Mouse (Mus musculus) ES-E14 (cell line): ENCODE results near the gene Tert. TPM values are rescaled to one million over a fixed set of nuclear protein-coding genes. Genes with fewer than 3 reads are reported as not detected.

Experiments used
- DNase-seq: peaks from one replicate; pipeline ENCODE4 v3.0.0-alpha.2; 2013; ENCODE audit warnings: low read depth, low spot score
- H3K27ac ChIP-seq: 2 replicates; pipeline ENCODE4 v1.5.1; 2012; ENCODE audit warnings: low read depth, mild to moderate bottlenecking, low read length, moderate library complexity, mixed read lengths; ENCODE audit not compliant: poor library complexity, insufficient read depth, severe bottlenecking
- H3K36me3 ChIP-seq: 2 replicates; pipeline ENCODE4 v1.6.1; 2012; ENCODE audit warnings: mild to moderate bottlenecking, low read length, moderate library complexity, mixed read lengths; ENCODE audit not compliant: control insufficient read depth, poor library complexity, insufficient read depth, severe bottlenecking
- H3K4me1 ChIP-seq, 2 experiments: fragments of 150-350 bp in 1 of 2; sonication (generic) in 1 of 2; 2 replicates each; pipeline ENCODE4 v1.6.1; 2012; ENCODE audit warnings: low read length in 2 of 2, mild to moderate bottlenecking in 1 of 2, mixed read lengths in 1 of 2; ENCODE audit not compliant: control insufficient read depth in 2 of 2, insufficient read depth in 2 of 2, poor library complexity in 1 of 2
- H3K4me3 ChIP-seq, 2 experiments: fragments of 150-350 bp in 1 of 2; sonication (generic) in 1 of 2; 2 replicates each; pipeline ENCODE4 v1.5.1; 2012; ENCODE audit warnings: low read length in 2 of 2, low read depth in 1 of 2, mild to moderate bottlenecking in 1 of 2, mixed read lengths in 1 of 2; ENCODE audit not compliant: insufficient read depth in 1 of 2, poor library complexity in 1 of 2, severe bottlenecking in 1 of 2
- H3K9ac ChIP-seq: 2 replicates; pipeline ENCODE4 v1.6.1; 2012; ENCODE audit warnings: low read depth, mild to moderate bottlenecking, low read length, mixed read lengths; ENCODE audit not compliant: poor library complexity, insufficient read depth, severe bottlenecking
- H3K9me3 ChIP-seq: fragments of 150-350 bp; sonication (generic); 2 replicates; pipeline ENCODE4 v1.6.1; 2012; ENCODE audit warnings: low read depth, mild to moderate bottlenecking, low read length; ENCODE audit not compliant: control insufficient read depth, insufficient read depth
- CHD2 ChIP-seq: IDR thresholded peaks from 2 replicates; pipeline ENCODE4 v1.6.1; 2014; ENCODE audit warnings: mild to moderate bottlenecking, low read depth, low read length, inconsistent platforms
- HCFC1 ChIP-seq: IDR thresholded peaks from 2 replicates; pipeline ENCODE4 v1.6.1; 2012; ENCODE audit warnings: low read length, inconsistent platforms, borderline replicate concordance; ENCODE audit not compliant: insufficient read depth
- MAFK ChIP-seq: IDR thresholded peaks from 2 replicates; pipeline ENCODE4 v1.6.1; 2014; ENCODE audit warnings: mild to moderate bottlenecking, low read depth, low read length, inconsistent platforms; ENCODE audit not compliant: insufficient read depth
- ZC3H11A ChIP-seq: IDR thresholded peaks from 2 replicates; pipeline ENCODE4 v1.6.1; 2012; ENCODE audit warnings: low read depth, mild to moderate bottlenecking, inconsistent platforms, low read length, borderline replicate concordance
- ZNF384 ChIP-seq: IDR thresholded peaks from 2 replicates; pipeline ENCODE4 v1.6.1; 2012; ENCODE audit warnings: low read depth, low read length, inconsistent platforms
- in situ Hi-C, 2 experiments: fragments of 600-800 bp; cut with MboI; formaldehyde crosslinking; loops; one replicate each; pipeline ENCODE4 v1.15.1; 2025; ENCODE audit warnings: low sequenced_read_pairs in 2 of 2, inconsistent platforms in 1 of 2; ENCODE audit not compliant: unreplicated experiment in 2 of 2
- total RNA-seq: library from RNA; depleted of rRNA; stranded (reverse); fragments of 300-350 nt; gene quantifications from 2 replicates; pipeline ENCODE4 v1.2.3, GENCODE M21; 2012

Tert gene
- total RNA-seq, 1 experiment: 11.7 TPM

- TF ChIP-seq HCFC1: no peak
- no peak for TF ChIP-seq ZNF384
- TF ChIP-seq MAFK: no peak
- no peak for TF ChIP-seq CHD2
- no peak for TF ChIP-seq ZC3H11A
- Histone ChIP-seq H3K27ac (no peak overlapping the region), H3K9me3 (no peaks in the 10 kb centered on the region), H3K4me3 (no peak overlapping the region), H3K4me1 (peaks cover 0 to 2% of the 10 kb centered on the region in 2 experiments; a peak in 1 of 4 replicates), H3K36me3 (no peaks in the 10 kb centered on the region), H3K9ac (no peak overlapping the region)
- in situ Hi-C loops: no loop called here
- no peak for DNase-seq
Measured at GRCm38 (mm10) chr13:73687601-73688000, 60.9 kb downstream of the Tert start.

DNA sequence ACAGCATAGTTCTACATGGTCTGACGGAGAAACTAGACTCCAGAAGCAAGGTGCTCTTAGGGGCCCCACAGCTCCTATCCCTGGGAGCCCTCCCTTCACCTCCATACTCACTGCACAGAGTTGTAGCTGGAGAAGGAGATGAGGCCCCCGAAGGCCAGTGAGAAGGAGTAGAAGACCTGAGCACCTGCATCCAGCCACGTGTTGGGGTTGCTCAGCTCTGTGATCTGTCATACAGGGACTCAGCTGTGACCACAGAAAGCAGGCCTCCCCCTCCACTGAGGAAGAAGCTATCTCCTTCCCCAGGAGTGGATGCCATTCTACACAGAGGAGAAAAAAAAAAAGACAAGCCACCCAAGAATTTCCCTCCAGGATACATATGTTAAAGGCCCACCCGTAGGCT, 62.2 kb downstream of the Tert start:
- H3K4me1 ChIP-seq: peaks cover 0 to 2% of the 10 kb centered on the region in 2 experiments; a peak in 1 of 4 replicates
- H3K9me3 ChIP-seq: no peaks in the 10 kb centered on the region
- no peaks in the 10 kb centered on the region for H3K36me3 ChIP-seq
- H3K9ac ChIP-seq: no peak overlapping the region
- no peak overlapping the region for H3K4me3 ChIP-seq
- in situ Hi-C loops: no loop called here
- no peak overlapping the region for H3K27ac ChIP-seq
- TF ChIP-seq CHD2 (no peak), ZNF384 (no peak), HCFC1 (no peak), ZC3H11A (no peak), MAFK (no peak)
- DNase-seq: no peak

DNA sequence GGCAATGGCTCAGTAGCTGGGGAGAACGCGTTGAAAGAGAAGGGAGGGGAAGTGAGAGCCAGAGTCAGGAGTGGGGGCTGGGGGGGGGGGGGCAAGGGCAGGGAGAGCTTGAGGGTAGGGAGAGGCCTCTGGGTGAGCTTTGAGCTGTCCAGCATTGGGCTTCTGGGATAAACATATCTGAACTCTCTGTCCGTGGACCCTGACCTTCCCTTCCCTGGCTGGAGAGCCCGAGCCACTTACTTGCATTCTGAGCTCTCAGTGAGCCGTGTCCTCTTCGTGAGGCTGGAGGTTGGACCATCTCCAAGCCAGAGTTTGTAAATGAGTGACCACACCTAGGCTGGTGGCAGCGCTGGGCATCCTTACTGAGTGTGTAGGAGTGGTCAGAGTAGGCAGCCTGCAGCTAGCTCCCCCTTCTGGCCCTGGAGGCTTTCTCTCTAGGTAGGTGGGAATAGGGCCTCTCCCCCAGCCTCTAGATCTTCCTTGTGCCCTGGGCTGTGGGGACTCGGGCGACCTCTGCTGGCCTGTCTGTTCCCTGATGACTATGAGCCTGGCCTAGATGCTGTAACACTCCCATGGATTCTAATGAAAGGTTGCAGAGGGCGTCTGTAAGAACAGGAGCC, 65.6 kb downstream of the Tert start:
- H3K4me1 ChIP-seq: peaks cover 0 to 2% of the 10 kb centered on the region in 2 experiments; a peak in 1 of 4 replicates

GRCm38 (mm10) chr13:73693333-73693732, 66.6 kb downstream of the Tert start:
- in situ Hi-C loops: loop anchor here in 1 of 2 experiments (10.0 kb wide), 1 partner anchor 179 kb away; no protein-coding TSS in a partner anchor
- H3K27ac ChIP-seq: no peak overlapping the region
- no peaks in the 10 kb centered on the region for H3K9me3 ChIP-seq
- DNase-seq: no peak
- no peak overlapping the region for H3K4me3 ChIP-seq
- H3K9ac ChIP-seq: no peak overlapping the region
- TF ChIP-seq CHD2: no peak
- no peak for TF ChIP-seq ZC3H11A
- no peak for TF ChIP-seq MAFK
- TF ChIP-seq ZNF384: no peak
- TF ChIP-seq HCFC1: no peak
- peaks cover 0 to 2% of the 10 kb centered on the region in 2 experiments; a peak in 1 of 4 replicates for H3K4me1 ChIP-seq
- no peaks in the 10 kb centered on the region for H3K36me3 ChIP-seq

More for the DNA sequence above, 65.6 kb downstream of the Tert start:
- peak; percentile 64 for DNase-seq
- Histone ChIP-seq H3K27ac (no peak overlapping the region), H3K9me3 (no peaks in the 10 kb centered on the region), H3K36me3 (no peaks in the 10 kb centered on the region), H3K9ac (no peak overlapping the region), H3K4me3 (no peak overlapping the region)
- TF ChIP-seq ZNF384 (no peak), MAFK (no peak), CHD2 (no peak), ZC3H11A (peak; percentile 61), HCFC1 (no peak)
- in situ Hi-C loops: loop anchor here in 1 of 2 experiments (10.0 kb wide), 1 partner anchor 178 kb away; no protein-coding TSS in a partner anchor

DNA sequence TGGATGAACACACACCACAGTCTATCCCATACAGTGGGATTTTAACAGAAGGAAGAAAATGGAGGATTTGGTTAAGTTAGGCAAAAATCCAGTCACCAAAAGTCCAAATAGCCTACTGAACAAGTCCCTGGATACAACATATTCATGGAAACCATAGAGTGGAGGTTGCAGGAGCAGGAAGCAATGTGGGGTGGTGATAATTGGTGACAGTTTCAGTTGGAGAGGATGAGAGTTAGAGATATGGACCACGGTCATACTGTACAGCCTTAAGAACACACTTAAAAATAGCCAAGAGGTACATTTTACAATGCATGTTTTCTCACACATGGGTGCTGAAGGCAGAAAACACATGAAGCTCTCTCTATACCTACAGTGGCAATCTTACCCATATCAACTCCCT, 68.3 kb downstream of the Tert start:
- in situ Hi-C loops: loop anchor here in 1 of 2 experiments (10.0 kb wide), 1 partner anchor 180 kb away; no protein-coding TSS in a partner anchor
- peaks cover 0 to 2% of the 10 kb centered on the region in 2 experiments; a peak in 1 of 4 replicates for H3K4me1 ChIP-seq
- no peaks in the 10 kb centered on the region for H3K36me3 ChIP-seq
- H3K4me3 ChIP-seq: no peak overlapping the region
- no peak for DNase-seq
- TF ChIP-seq MAFK (no peak), ZNF384 (no peak)
- H3K9me3 ChIP-seq: no peaks in the 10 kb centered on the region
- H3K9ac ChIP-seq: no peak overlapping the region
- H3K27ac ChIP-seq: no peak overlapping the region
